Mouse (Mus musculus) common myeloid progenitor, adult 5-6 weeks (primary cell): ENCODE data around the gene Nadk2. TPM values are rescaled to one million over a fixed set of nuclear protein-coding genes. Genes with fewer than 3 reads are reported as not detected.

Source experiments
- ATAC-seq: replicated peaks from 2 replicates; pipeline ENCODE4 v1.8.0; 2016; ENCODE audit warnings: low read depth, mild to moderate bottlenecking, moderate TSS enrichment, inconsistent platforms; ENCODE audit not compliant: poor library complexity, severe bottlenecking
- total RNA-seq: library from RNA; stranded (forward); fragments of 200-1000, 187-1606 nt; gene quantifications from 2 replicates; pipeline ENCODE4 v1.2.3, GENCODE M21; 2017

Nadk2 gene
- total RNA-seq, 1 experiment from 2014 or later: 115 TPM

GRCm38 (mm10) chr15:9127051-9127791 lies 56.2 kb downstream of the Nadk2 start:
- ATAC-seq: no peak

GRCm38 (mm10) chr15:9130772-9131498 lies 59.9 kb downstream of the Nadk2 start:
- ATAC-seq: 0 out of 2 replicates have a peak, but pooled peaks have one; percentile 24

DNA sequence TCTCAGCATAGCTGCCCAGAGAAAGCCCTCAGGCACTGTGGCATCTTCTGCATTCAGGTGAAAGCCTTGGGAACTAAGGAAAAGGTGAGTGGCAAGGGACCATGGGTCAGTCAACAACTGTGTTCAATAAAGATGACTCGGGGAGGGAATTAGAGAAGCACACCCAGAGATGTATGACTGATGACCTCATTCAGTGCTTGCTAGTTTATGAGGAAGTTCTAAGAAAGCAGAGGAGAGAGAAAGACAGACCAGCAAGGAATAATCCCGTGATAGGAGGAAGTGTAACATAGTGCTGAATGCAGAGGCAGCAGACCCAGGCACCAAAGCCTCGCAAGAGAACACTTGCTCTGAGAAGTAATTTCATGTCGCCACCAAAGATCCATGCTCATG lies 60.4 kb downstream of the Nadk2 start:
- ATAC-seq: peak; percentile 86

GRCm38 (mm10) chr15:9132693-9133443 lies 61.8 kb downstream of the Nadk2 start:
- no peak for ATAC-seq

GRCm38 (mm10) chr15:9134891-9135507 lies 63.9 kb downstream of the Nadk2 start:
- no peak for ATAC-seq

DNA sequence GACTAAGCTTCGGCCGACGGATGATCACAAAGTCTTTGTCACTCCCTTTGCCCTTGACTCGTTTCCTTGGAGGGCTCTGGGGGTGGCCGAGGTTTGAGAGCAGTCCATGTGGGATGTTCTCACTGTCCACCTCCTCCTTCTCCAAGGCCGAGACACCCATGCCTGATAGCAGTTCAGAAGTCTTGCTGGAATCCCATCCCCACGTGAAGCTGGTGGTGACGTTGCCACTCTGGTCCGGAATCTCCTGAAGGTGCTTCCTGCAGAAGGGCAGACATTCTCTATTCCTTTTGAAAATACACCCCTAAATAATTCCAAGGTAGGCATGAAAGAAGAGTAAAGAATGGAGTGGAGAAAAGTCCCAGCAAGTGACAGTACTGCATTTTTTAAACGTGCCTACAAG lies 68.4 kb downstream of the Nadk2 start:
- no peak for ATAC-seq

GRCm38 (mm10) chr15:9140252-9140680 lies 69.2 kb downstream of the Nadk2 start, which contains the start of gene Lmbrd2:
Gene Lmbrd2 (plus strand): TSS chr15:9140550.
- peak; percentile 99 for ATAC-seq

DNA sequence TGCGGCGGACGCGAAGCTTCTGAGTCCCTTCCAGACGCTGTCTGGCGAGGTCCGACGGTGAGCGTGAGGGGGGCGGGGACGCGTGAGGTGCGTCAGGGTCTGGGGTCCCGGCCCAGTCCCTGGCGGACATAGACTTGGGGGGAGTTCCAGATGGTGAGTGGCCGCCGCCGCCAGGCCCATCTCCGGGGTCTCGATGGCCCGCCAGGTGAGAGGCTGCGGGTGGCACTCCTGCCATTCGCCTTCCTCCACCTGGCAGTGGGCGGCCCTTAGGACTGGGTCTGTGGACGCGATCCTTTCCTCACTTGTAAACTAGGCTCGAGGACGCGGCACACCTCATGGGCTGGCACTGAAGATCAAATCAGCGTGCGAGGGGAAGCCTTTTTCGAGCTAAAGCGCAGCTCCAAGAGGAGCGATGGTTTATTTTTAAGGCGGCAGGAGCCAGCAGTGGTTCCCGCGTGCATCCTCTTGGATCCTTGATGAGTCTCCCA lies 69.7 kb downstream of the Nadk2 start:
- peak; percentile 60 for ATAC-seq

DNA sequence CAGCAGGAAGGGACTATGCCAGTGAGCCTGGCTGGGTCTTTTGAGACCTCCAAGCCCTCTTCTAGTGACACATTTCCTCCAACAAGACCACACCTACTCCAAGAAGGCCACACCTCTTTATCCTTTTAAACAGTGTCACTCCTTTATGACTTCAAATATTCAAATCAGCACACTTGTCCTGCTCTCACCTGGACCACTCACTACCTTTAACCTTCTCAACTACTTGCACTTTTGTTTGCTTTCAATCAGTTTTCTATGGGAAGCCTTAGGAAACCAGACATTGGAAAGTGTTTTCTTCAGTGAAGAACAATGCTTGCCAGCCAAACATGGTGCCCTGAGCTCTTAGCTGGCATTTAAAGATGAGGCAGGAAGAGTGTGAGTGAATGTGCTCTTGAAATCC lies 84.3 kb downstream of the Nadk2 start, which contains the start of gene Skp2:
Gene Skp2, minus strand, starts transcription at position 101 of the 400 bp plus-strand sequence.
- no peak for ATAC-seq

Other genes starting within 250 kb of the Nadk2 start
- gene Ranbp3l, start 103.3 kb upstream of the Nadk2 start, total RNA-seq: not detected in 2 replicates
- gene Lmbrd2, start 69.3 kb downstream of the Nadk2 start, total RNA-seq: 5.3 and 10.5 TPM in 2 replicates
- gene Skp2, start 84.2 kb downstream of the Nadk2 start, total RNA-seq: 19.1 and 20.0 TPM in 2 replicates
- gene Ugt3a1, start 205.6 kb downstream of the Nadk2 start, total RNA-seq: not detected in 2 replicates